Mouse (Mus musculus): ENCODE measurements around the gene Clpb.

The Clpb gene

GRCm38 (mm10) chr7:101676033-101676761 is 12.8 kb downstream of the Clpb start:
- DNase-seq (ENCODE audit: low spot score in 2 of 2), result peak in 1 of 2 experiments; percentile 33

GRCm38 (mm10) chr7:101676762-101677308 is 13.4 kb downstream of the Clpb start:
- no peak for DNase-seq (ENCODE audit: low spot score in 2 of 2)

DNA sequence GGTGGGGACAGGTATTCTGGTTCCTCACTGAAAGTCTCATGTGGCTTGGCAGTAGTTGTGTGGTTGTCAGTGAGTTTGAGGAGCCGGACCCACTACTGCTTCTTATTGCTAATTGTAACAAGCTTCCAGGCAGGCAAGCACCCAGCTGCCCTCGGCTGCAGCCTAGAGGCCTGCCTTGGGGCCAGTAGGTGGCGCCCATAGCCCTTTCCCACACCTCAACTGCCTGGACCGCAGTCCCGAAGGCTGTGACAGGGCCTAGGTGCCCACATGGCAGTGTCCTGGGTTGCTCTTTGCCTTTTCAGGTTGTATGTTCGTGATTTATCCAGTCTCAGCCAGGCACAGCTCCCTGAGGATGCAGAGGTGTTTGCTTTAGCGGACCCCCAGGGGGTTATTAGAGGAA is 16.2 kb downstream of the Clpb start:
- DNase-seq (ENCODE audit: low spot score in 2 of 2), result peak; percentile 68 to 75

GRCm38 (mm10) chr7:101680961-101681360 is 17.5 kb downstream of the Clpb start:
- peak; percentile 22 to 26 for DNase-seq (ENCODE audit: low spot score in 2 of 2)

DNA sequence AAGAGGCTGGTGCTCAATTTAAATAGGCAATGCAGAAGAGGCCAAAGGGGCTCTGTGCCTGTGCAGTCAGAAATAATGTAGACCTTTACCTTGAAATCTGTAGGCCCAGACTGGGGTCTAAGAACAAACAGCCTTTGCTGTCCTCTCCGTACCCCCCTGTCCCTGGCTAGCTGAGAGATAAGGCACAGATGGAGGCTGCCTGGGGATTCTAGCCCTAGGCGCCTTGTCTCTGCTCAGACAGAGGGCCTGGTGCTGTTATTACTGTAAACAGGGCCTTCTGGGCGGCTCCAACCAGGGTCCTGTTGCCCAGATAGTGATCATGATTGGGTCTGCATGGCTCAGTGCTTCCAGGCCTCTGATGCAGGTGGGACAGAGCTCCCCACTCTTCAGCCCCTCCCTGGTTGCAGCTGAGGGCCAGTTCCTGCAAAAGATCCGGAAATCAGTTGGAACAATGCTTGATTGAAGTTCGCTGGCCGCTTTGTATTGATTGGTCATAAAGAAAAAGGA is 18.2 kb downstream of the Clpb start:
- DNase-seq (ENCODE audit: low spot score in 2 of 2), result no peak

DNA sequence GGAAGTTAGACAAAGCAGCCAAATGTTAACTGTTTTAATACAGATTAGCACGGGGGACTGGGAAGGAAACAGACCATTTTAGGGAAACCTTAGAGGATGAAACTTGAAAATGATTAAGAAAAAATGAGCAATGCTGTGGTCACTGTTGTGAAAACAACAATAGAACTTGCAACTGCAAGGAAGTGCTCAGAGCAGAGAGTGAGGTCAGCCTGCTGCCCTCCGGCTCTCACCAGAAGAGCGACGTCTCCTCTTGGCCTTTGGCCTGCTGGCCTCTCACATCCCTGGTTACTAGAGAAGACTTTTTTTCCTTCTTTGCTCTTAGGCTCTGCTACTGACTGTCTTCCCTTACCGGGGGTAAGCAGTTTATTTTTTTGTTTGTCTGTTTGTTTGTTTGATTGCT is 19.5 kb downstream of the Clpb start:
- DNase-seq (ENCODE audit: low spot score in 2 of 2), result no peak

DNA sequence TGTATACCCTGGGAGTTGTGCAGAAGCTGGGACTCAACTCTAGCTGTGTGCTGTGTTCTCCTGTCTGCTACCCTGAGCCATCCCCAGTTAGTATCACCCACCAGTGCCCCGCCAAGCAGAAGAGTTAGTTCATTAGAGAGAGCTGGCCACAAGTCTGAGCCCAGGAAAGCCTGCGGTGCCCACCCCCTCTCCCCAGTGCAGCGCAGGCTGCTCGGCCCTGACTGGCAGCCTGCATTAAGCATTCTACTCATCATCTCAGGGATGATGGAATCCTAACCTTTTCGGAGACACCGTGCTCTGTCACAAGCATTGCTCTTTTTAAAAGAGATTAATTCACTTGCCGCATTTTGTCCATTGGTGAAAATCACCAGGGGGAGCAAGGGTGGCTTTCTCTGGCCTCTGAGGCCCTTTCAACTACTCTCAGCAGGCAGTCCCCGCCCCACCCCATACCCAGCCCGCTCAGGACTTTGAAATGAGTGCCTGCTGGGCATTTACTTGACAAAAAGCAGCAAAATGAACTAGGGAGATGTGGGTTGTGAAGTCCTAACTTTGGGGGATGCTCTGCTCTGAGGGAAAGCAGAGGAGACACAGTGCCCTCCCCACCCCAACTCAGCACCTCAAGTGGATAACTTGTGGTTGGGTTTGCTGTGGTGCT is 20.7 kb downstream of the Clpb start:
- no peak for DNase-seq (ENCODE audit: low spot score in 2 of 2)

- DNase-seq (ENCODE audit: low spot score in 2 of 2), result no peak
Observed at GRCm38 (mm10) chr7:101684671-101685070, 21.2 kb downstream of the Clpb start.

- DNase-seq (ENCODE audit: low spot score in 2 of 2), result no peak
Observed at GRCm38 (mm10) chr7:101687144-101687543, 23.7 kb downstream of the Clpb start.

DNA sequence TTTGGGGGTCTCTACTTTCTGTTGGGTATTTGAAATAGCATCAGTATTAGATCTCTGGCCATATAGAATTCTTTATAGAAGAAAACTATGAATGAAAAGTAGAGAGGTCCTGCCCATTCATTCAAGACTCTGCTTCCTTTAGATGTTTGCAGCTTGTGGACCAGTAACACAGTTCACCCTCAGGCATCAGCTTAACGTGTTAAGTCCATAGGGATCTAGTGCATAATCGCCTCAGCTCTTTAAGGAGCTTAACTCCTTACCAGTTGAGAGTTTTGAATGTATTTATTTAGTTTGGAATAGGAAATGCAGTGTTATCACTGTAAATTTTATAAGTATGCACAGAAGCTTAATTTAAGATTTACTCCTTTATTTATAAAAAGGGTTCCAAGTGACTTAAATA is 27.0 kb downstream of the Clpb start:
- no peak for DNase-seq (ENCODE audit: low spot score in 2 of 2)

GRCm38 (mm10) chr7:101691863-101692262 is 28.4 kb downstream of the Clpb start:
- DNase-seq (ENCODE audit: low spot score in 2 of 2), result no peak

GRCm38 (mm10) chr7:101692446-101692845 is 29.0 kb downstream of the Clpb start:
- DNase-seq (ENCODE audit: low spot score in 2 of 2), result no peak

- DNase-seq (ENCODE audit: low spot score in 2 of 2), result no peak
Observed at GRCm38 (mm10) chr7:101695483-101695882, 32.0 kb downstream of the Clpb start.

GRCm38 (mm10) chr7:101696931-101697723 is 33.7 kb downstream of the Clpb start:
- no peak for DNase-seq (ENCODE audit: low spot score in 2 of 2)

- no peak for DNase-seq (ENCODE audit: low spot score in 2 of 2)
Observed at GRCm38 (mm10) chr7:101700296-101700695, 36.9 kb downstream of the Clpb start.

DNA sequence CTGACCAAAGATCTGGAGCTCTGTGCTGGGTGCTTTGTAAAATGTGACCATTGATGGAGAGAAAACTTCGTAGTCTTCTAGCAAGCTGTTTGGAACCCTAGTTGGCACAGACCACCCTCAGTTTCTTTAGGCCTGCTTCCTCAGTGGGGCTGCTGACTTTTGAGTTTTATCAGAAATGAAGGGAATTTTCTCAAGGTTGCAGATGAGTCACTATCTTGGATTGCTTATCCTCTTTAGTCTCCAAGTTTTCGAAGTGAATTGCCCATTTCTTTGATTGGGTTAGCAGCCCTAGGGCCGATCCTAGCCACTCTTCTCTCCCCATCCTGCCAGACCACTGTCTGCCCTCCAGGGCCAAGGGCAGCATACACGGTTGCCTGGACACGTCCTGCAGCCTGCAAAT is 39.3 kb downstream of the Clpb start:
- no peak for DNase-seq (ENCODE audit: low spot score in 2 of 2)

GRCm38 (mm10) chr7:101709586-101709985 is 46.2 kb downstream of the Clpb start:
- DNase-seq (ENCODE audit: low spot score in 2 of 2), result no peak

DNA sequence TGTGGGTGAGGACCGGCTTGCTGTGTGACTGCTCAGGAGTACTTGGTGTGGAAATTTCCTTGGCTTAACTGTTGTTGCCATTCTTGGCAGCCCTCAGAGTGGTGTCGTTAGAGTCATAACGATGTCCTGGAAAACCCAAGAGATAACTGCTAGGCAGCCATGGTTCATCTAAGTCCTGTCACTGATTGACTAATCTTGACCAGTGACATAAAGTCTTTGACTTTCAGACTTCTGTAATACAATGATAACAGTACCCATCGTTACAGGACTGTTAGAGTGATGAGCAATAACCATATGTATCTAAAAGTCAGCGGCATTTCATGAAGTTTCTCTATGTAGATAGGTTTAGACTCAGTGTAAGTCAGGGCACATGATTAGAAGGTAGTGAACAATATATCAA is 46.8 kb downstream of the Clpb start:
- no peak for DNase-seq (ENCODE audit: low spot score in 2 of 2)

DNA sequence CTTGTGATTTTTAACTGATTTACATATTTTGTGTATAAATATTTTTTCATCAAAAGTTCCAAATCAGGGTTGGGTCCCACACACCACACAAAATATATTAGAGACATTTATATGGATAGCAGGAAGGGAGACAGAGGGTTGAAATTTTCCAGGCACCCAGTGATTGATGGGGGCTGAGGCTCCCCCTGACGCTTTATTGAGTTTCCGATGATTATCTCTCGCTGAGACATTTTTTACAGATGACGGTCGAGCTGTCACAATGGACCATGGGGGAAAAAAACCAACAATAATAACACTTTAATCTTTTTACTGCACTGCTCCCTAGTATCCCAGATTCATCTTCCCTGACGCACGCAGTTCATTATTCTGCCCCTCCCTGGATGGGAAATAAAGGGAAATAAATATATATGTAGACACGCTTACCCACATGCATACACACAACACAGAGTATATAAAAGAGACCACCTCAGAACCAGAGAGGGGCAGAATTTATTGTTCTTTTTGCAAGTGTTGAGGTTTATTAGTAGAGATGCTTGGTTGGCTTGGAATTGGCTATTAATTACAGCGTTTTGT is 50.5 kb downstream of the Clpb start:
- DNase-seq (ENCODE audit: low spot score in 2 of 2), result no peak

GRCm38 (mm10) chr7:101715041-101715551 is 51.7 kb downstream of the Clpb start:
- no peak for DNase-seq (ENCODE audit: low spot score in 2 of 2)

DNA sequence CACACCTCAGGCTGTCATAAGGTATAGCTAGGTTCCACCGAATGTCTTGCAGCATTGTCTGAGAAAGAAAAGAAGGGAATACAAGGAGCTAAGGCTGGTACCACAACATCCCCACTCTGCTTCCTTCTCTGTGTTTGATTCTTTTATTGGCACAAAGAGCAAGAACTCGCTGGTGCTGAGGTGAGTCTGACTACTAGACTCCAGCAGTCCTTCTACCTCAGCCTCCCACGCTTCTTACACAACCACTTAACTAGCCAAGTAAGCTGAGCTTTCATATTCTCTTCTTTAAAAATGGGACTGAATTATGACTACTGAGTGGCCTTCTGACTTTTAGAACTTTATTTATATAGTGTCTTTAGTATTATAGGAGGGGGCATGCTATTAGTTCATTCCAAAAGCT is 56.9 kb downstream of the Clpb start:
- no peak for DNase-seq (ENCODE audit: low spot score in 2 of 2)

- no peak for DNase-seq (ENCODE audit: low spot score in 2 of 2)
Observed at GRCm38 (mm10) chr7:101725081-101725480, 61.6 kb downstream of the Clpb start.

All from heart, adult 9 months (tissue).